Mouse (Mus musculus): ENCODE measurements around the gene Faiml. TPM values are rescaled to one million over a fixed set of nuclear protein-coding genes. Genes with fewer than 3 reads are reported as not detected.
A peak's percentile ranks its signal among the peaks of the same experiment; 100 is the strongest.

The Faiml gene
- total RNA-seq (2021), result not detected
- long read RNA-seq, experiment 1, result 0 reads
- long read RNA-seq, experiment 2, result 0 reads

GRCm38 (mm10) chr9:99237139-99237538, at the start of gene Faiml:
TSS of gene Faiml (minus strand) at chr9:99237239.
- DNase-seq (ENCODE audit: low spot score in 2 of 2), result no peak
- intact Hi-C loops (cut with DNase I), result no loop called here

GRCm38 (mm10) chr9:99258891-99259290, 21.9 kb upstream of the Faiml start:
- intact Hi-C loops (cut with DNase I), result no loop called here
- DNase-seq (ENCODE audit: low spot score in 2 of 2), result no peak

GRCm38 (mm10) chr9:99256821-99257220, 19.8 kb upstream of the Faiml start:
- no peak for DNase-seq (ENCODE audit: low spot score in 2 of 2)
- intact Hi-C loops (cut with DNase I), result no loop called here

- DNase-seq (ENCODE audit: low spot score in 2 of 2), result no peak
- intact Hi-C loops (cut with DNase I), result no loop called here
Measured at GRCm38 (mm10) chr9:99256206-99256605, 19.2 kb upstream of the Faiml start.

GRCm38 (mm10) chr9:99253861-99254260, 16.8 kb upstream of the Faiml start:
- intact Hi-C loops (cut with DNase I), result no loop called here
- no peak for DNase-seq (ENCODE audit: low spot score in 2 of 2)

GRCm38 (mm10) chr9:99248906-99249305, 11.9 kb upstream of the Faiml start:
- no peak for DNase-seq (ENCODE audit: low spot score in 2 of 2)
- intact Hi-C loops (cut with DNase I), result loop anchor here (10.0 kb wide), 2 partner anchors 264 to 634 kb away; partner anchors contain the start of gene Faim

GRCm38 (mm10) chr9:99248304-99248703, 11.3 kb upstream of the Faiml start:
- no peak for DNase-seq (ENCODE audit: low spot score in 2 of 2)
- intact Hi-C loops (cut with DNase I), result loop anchor here (10.0 kb wide), 2 partner anchors 264 to 634 kb away; partner anchors contain the start of gene Faim

GRCm38 (mm10) chr9:99243895-99244293, 6.9 kb upstream of the Faiml start:
- DNase-seq (ENCODE audit: low spot score in 2 of 2), result peak in 1 of 2 experiments; percentile 5
- intact Hi-C loops (cut with DNase I), result loop anchor here (2.0 to 10.0 kb wide), 5 partner anchors 103 to 629 kb away; partner anchors contain the start of genes Faim, Nme9 and Pik3cb

GRCm38 (mm10) chr9:99243190-99243894, 6.3 kb upstream of the Faiml start, which contains the start of gene Cep70:
TSS of gene Cep70 (plus strand) at chr9:99243367.
- peak; percentile 95 for DNase-seq (ENCODE audit: low spot score in 2 of 2)
- intact Hi-C loops (cut with DNase I), result loop anchor here (2.0 to 10.0 kb wide), 5 partner anchors 103 to 629 kb away; partner anchors contain the start of genes Faim, Nme9 and Pik3cb

GRCm38 (mm10) chr9:99242533-99243189, 5.6 kb upstream of the Faiml start:
- DNase-seq (ENCODE audit: low spot score in 2 of 2), result no peak
- intact Hi-C loops (cut with DNase I), result loop anchor here (1.0 to 10.0 kb wide), 6 partner anchors 102 to 628 kb away; partner anchors contain the start of genes Faim, Nme9 and Pik3cb

GRCm38 (mm10) chr9:99242035-99242434, 5.0 kb upstream of the Faiml start:
- intact Hi-C loops (cut with DNase I), result loop anchor here (1.0 to 10.0 kb wide), 6 partner anchors 101 to 627 kb away; partner anchors contain the start of genes Faim, Nme9 and Pik3cb
- peak; percentile 49 to 69 for DNase-seq (ENCODE audit: low spot score in 2 of 2)

GRCm38 (mm10) chr9:99240571-99240970, 3.5 kb upstream of the Faiml start:
- DNase-seq (ENCODE audit: low spot score in 2 of 2), result no peak
- intact Hi-C loops (cut with DNase I), result loop anchor here (5.0 to 10.0 kb wide), 4 partner anchors 137 to 626 kb away; partner anchors contain the start of genes Faim and Nme9

- no peak for DNase-seq (ENCODE audit: low spot score in 2 of 2)
- intact Hi-C loops (cut with DNase I), result no loop called here
Measured at GRCm38 (mm10) chr9:99239256-99239655, 2.2 kb upstream of the Faiml start.

GRCm38 (mm10) chr9:99238276-99238675, 1.2 kb upstream of the Faiml start:
- intact Hi-C loops (cut with DNase I), result no loop called here

GRCm38 (mm10) chr9:99229450-99229849, 7.6 kb downstream of the Faiml start:
- intact Hi-C loops (cut with DNase I), result no loop called here
- no peak for DNase-seq (ENCODE audit: low spot score in 2 of 2)

More at GRCm38 (mm10) chr9:99238276-99238675, 1.2 kb upstream of the Faiml start:
- DNase-seq (ENCODE audit: low spot score in 2 of 2), result no peak

GRCm38 (mm10) chr9:99224583-99224982, 12.5 kb downstream of the Faiml start:
- no peak for DNase-seq (ENCODE audit: low spot score in 2 of 2)
- intact Hi-C loops (cut with DNase I), result no loop called here

- intact Hi-C loops (cut with DNase I), result no loop called here
- DNase-seq (ENCODE audit: low spot score in 2 of 2), result no peak
Measured at GRCm38 (mm10) chr9:99221636-99222035, 15.4 kb downstream of the Faiml start.

- no peak for DNase-seq (ENCODE audit: low spot score in 2 of 2)
- intact Hi-C loops (cut with DNase I), result no loop called here
Measured at GRCm38 (mm10) chr9:99217999-99218719, 18.9 kb downstream of the Faiml start.

- intact Hi-C loops (cut with DNase I), result no loop called here
- no peak for DNase-seq (ENCODE audit: low spot score in 2 of 2)
Measured at GRCm38 (mm10) chr9:99216182-99216581, 20.9 kb downstream of the Faiml start.

Measured in left cerebral cortex, postnatal 14 days (tissue).